ENCODE assay signal across 13 mouse cellular contexts in the genomic region with DNA sequence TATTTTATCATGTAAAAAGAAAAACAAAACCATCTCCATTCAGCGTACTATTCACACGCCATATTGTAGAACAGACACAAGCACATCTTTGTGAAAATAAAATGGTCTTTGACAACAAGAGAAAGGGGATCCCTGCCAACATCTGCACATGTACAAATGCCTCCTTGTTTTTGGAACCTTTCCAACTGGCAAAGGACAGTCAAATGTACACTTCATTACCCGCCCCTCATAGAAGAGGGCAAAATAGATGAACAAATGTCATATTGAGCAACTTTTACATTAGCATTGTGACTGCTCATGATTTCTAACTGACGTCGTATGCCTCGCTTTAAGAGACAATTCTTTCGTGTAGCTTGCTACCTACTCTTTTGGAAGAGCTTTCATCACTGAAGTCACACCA. TPM values are rescaled to one million over a fixed set of nuclear protein-coding genes. Genes with fewer than 3 reads are reported as not detected.
DNase-seq lines count a peak whose midpoint lies in the region; ATAC-seq lines count a peak whose summit lies in the region.
"Had no signal": no experiment of that assay in that cellular context is flagged by ENCODE, and none has a peak within 500 bp of the region (broad histone marks: within the 10 kb centered on the region; RNA-seq: fewer than 3 reads in every experiment).

No protein-coding gene starts in this region.

- H3K9me3 ChIP-seq in hindbrain, embryonic 11.5 days (ENCODE audit: control insufficient read depth, low read length) = no peaks in the 10 kb centered on the region
- no peaks in the 10 kb centered on the region for H3K9me3 ChIP-seq in hindbrain, embryonic 10.5 days
- H3K9me3 ChIP-seq: megakaryocyte, embryonic 14.5 days had no signal

- DNase-seq in cerebellum, adult 8-10 months = peak; percentile 45
- no peak for DNase-seq in cerebellum, adult 11-12 months
- DNase-seq in hindbrain, embryonic 11.5 days (ENCODE audit: low spot score) = no peak
- no peak for DNase-seq in hindbrain, embryonic 10.5 days (ENCODE audit: low spot score)
- peak; percentile 68 for DNase-seq in retina, postnatal 1 day
- DNase-seq in retina, embryonic 14.5 days (ENCODE audit: low spot score) = no peak
- DNase-seq: B cell, adult 2 months; gastrocnemius, postnatal 14 days; kidney, adult 2 months had no signal

- H3K36me3 ChIP-seq in hindbrain, embryonic 11.5 days (ENCODE audit: control insufficient read depth, insufficient read depth, low read length) = no peaks in the 10 kb centered on the region
- H3K36me3 ChIP-seq in hindbrain, embryonic 10.5 days = peaks cover 12% of the 10 kb centered on the region; the same call in 1 of the 2 replicates

- H3K4me2 ChIP-seq in hindbrain, embryonic 11.5 days (replicated peaks; ENCODE audit: low read depth, low read length) = no peak overlapping the region

- ATAC-seq in hindbrain, embryonic 11.5 days (ENCODE audit: low FRiP score) = 0 out of 2 replicates have a peak, but pooled peaks have one; percentile 35
- no peak for ATAC-seq in megakaryocyte progenitor cell, adult 5-6 weeks (replicated peaks; ENCODE audit: poor library complexity)
- ATAC-seq in monocyte, adult 5-6 weeks (replicated peaks; ENCODE audit: insufficient number of reproducible peaks, low FRiP score, low TSS enrichment, poor library complexity, severe bottlenecking) = no peak
- ATAC-seq: Patski had no signal

- H3K27ac ChIP-seq in hindbrain, embryonic 11.5 days (ENCODE audit: low read depth, low read length) = no peak overlapping the region
- no peak overlapping the region for H3K27ac ChIP-seq in hindbrain, embryonic 10.5 days

- no peak overlapping the region for H3K4me3 ChIP-seq in hindbrain, embryonic 11.5 days (ENCODE audit: low read depth, low read length)
- no peak overlapping the region for H3K4me3 ChIP-seq in hindbrain, embryonic 10.5 days
- H3K4me3 ChIP-seq: megakaryocyte, embryonic 14.5 days had no signal

- H3K9ac ChIP-seq in hindbrain, embryonic 11.5 days (ENCODE audit: low read depth, low read length) = no peak overlapping the region

- H3K27me3 ChIP-seq in hindbrain, embryonic 11.5 days (ENCODE audit: control insufficient read depth, insufficient read depth, low read length) = no peaks in the 10 kb centered on the region
- H3K27me3 ChIP-seq in hindbrain, embryonic 10.5 days (ENCODE audit: insufficient read depth, poor library complexity, severe bottlenecking) = no peaks in the 10 kb centered on the region
- H3K27me3 ChIP-seq: megakaryocyte, embryonic 14.5 days; Patski had no signal

- no peaks in the 10 kb centered on the region for H3K4me1 ChIP-seq in hindbrain, embryonic 11.5 days (replicated peaks; ENCODE audit: control insufficient read depth, insufficient read depth, low read length)
- H3K4me1 ChIP-seq in hindbrain, embryonic 10.5 days (replicated peaks) = 0 out of 2 replicates have a peak, but pooled peaks cover 2% of the 10 kb centered on the region

- 78% methylated on average over 7 of the region's 7 CpGs for WGBS in hindbrain, embryonic 11.5 days
- 79% methylated on average over 7 of the region's 7 CpGs for WGBS in hindbrain, embryonic 10.5 days

RNA-seq across cellular contexts. Expression of gene 1190002N15Rik, which starts 11.4 kb away (rescaled TPM):
- polyA plus RNA-seq in hindbrain, embryonic 11.5 days (2014; fragmentation: Nextera tagmentation; extraction: Ambion mirVana) = 23.7 and 39.2 TPM in 2 replicates
- polyA plus RNA-seq in hindbrain, embryonic 10.5 days (2016; fragmentation: Nextera tagmentation; extraction: Ambion mirVana) = 6.7 and 7.9 TPM in 2 replicates
- total RNA-seq in megakaryocyte progenitor cell, adult 5-6 weeks (2015) = 24.0 and 24.6 TPM in 2 replicates
- total RNA-seq in megakaryocyte progenitor cell, adult 5-6 weeks (2017) = 19.4 and 21.0 TPM in 2 replicates
- 16.3 to 31.5 TPM (median 17.6 TPM) in 3 replicates for total RNA-seq in monocyte, adult 5-6 weeks (2017)

Comparison
In these comparisons a context has a peak if more than half of its experiments do, and no peak if none do; other contexts are left out.
1. DNase-seq: peak in cerebellum, adult 8-10 months (single experiment) and retina, postnatal 1 day (single experiment); none in cerebellum, adult 11-12 months (single experiment), hindbrain, embryonic 11.5 days (single experiment), hindbrain, embryonic 10.5 days (single experiment) and retina, embryonic 14.5 days (single experiment).